Mouse (Mus musculus) adrenal gland, postnatal 14 days (tissue): ENCODE results near the gene 5031439G07Rik. TPM values are rescaled to one million over a fixed set of nuclear protein-coding genes. Genes with fewer than 3 reads are reported as not detected.

Experiments used
- microRNA-seq, 2 experiments: library from miRNA; unstranded; fragments of <30 nt; microRNA quantifications; one replicate each; pipeline ENCODE4 v1.2.0; 2021
- total RNA-seq: library from RNA; stranded (reverse); gene quantifications from 2 replicates; pipeline ENCODE4 v1.2.3, GENCODE M21; 2021

5031439G07Rik gene
- total RNA-seq, 1 experiment from 2014 or later: 32.2 TPM

Small RNA genes within 50 kb of the gene (microRNA-seq; reads per million reads assigned to microRNA genes)
- 74.2 to 118 reads per million in 2 experiments for gene Mir1249

Other genes with a start within 250 kb of the 5031439G07Rik start
- gene Phf21b, start 132.5 kb downstream of the 5031439G07Rik start, total RNA-seq: 2.3 and 3.6 TPM in 2 replicates
- 0.30 TPM in 2 replicates for gene Gm29666, start 68.5 kb downstream of the 5031439G07Rik start, total RNA-seq
- 30.9 and 33.1 TPM in 2 replicates for gene Nup50, start 65.1 kb downstream of the 5031439G07Rik start, total RNA-seq
- gene Upk3a, start 28.6 kb upstream of the 5031439G07Rik start, total RNA-seq: not detected in 2 replicates
- 12.6 and 15.5 TPM in 2 replicates for gene Fam118a, start 40.4 kb upstream of the 5031439G07Rik start, total RNA-seq
- 0.11 and 0.41 TPM in 2 replicates for gene Smc1b, start 143.4 kb upstream of the 5031439G07Rik start, total RNA-seq
- not detected in 2 replicates for gene Ribc2, start 143.5 kb upstream of the 5031439G07Rik start, total RNA-seq
- 45.3 and 47.0 TPM in 2 replicates for gene Fbln1, start 217.4 kb upstream of the 5031439G07Rik start, total RNA-seq